Mouse (Mus musculus) left cerebral cortex, adult 11 months (tissue): ENCODE data around the gene Lexm.

ENCODE experiments used
- DNase-seq: peaks from one replicate; pipeline ENCODE4 v3.0.0; 2022; ENCODE audit warnings: low spot score

Gene Lexm

GRCm38 (mm10) chr4:106581865-106582204 lies 35.2 kb downstream of the Lexm start:
- no peak for DNase-seq

GRCm38 (mm10) chr4:106581176-106581864 lies 35.7 kb downstream of the Lexm start:
- no peak for DNase-seq

- no peak for DNase-seq
These were observed 39.5 kb downstream of the Lexm start for GRCm38 (mm10) chr4:106577511-106577910.

GRCm38 (mm10) chr4:106575022-106575421 lies 42.0 kb downstream of the Lexm start:
- DNase-seq, result no peak

DNA sequence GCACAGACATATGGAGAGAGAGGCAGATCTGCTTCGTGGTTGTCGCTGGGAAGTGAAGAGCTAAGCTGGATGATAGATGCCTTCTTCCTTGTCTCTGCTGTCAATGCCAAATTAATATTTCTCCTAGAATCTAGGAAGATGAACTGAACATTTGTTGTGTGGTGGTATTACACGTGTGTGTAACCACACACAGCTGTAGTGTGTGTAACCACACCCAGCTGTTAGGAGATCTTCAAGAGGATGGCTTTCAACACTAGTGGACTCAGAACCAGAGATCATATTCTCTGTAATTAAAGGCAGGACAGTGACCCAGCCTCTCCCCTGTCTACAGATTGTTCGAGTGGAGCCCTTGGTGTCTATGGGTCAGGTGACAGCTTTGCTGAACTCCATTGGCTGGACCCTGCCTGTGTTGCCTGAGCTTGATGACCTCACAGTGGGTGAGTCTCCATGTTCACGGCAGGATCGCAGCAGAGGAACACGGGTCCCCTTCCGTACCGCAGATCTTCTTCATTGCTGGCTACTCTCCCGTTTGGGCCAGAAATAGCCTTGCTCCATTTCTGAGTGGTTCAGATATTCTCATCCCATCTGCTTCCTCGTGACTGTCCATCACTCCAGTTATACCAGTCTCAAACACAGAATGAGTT lies 45.8 kb downstream of the Lexm start:
- DNase-seq, result no peak

- DNase-seq, result no peak
These were observed 47.4 kb downstream of the Lexm start for GRCm38 (mm10) chr4:106569680-106570079.

- DNase-seq, result no peak
These were observed 52.9 kb downstream of the Lexm start for GRCm38 (mm10) chr4:106564161-106564560.

GRCm38 (mm10) chr4:106562837-106563790 lies 53.9 kb downstream of the Lexm start:
- DNase-seq, result no peak

DNA sequence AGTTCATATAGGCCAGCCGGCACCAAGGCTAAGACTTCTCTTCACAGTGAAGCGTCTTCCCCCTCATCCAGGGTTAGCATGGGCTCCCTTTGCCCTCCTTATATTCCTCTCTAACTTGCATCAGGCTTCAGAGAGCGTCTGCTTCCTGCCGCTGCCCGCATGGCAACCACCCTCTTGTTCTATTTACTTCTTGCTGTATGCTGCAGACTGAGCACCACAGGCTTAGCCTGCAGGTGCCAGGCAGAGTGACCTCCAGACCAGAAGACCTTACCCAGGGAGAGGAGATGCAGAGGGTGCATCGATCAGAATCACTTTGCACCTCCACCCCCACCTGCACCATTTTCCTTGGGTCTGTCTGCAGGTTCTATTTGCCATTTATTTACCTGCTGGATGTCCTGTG lies 55.0 kb downstream of the Lexm start:
- DNase-seq, result no peak

DNA sequence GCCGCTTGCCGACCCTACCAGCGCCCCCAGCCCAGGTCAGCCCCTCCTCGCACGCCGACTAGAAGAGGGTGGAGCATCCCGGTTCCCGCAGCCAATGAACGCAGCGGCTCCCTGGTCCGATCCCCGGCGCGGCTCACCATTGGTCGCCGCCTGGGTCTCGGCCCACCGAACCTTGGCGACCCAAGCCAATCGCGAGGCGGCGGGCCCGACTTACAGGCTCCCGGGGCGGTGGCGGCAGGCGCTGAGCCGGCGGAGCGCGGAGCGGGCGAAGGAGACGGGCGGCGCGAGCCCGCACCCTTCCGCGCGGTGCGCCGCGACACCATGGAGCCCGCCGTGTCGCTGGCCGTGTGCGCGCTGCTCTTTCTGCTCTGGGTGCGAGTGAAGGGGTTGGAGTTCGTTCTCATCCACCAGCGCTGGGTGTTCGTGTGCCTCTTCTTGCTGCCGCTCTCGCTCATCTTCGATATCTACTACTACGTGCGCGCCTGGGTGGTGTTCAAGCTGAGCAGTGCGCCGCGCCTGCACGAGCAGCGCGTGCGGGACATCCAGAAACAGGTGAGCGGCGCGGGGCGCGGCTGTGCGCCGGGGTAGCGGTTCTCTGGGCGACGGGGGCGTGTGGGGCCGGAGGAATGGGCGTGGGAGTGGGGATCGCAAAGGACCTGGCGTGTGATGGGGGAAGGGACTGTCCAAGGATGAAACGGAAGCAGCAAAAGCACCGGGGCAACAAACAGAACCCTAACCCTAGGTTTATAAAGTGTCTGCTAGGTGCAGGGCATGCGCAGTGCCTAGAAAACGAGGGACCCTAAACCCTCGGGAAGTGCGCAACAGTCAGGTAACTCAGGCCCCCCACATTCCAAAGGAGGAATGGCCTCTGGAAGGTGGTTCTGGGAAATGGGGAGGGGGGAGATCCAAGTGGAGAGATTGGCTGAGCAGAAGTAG lies 55.9 kb downstream of the Lexm start, which contains the start of gene Dhcr24:
Gene Dhcr24, plus strand, starts transcription at position 193 of the 936 bp plus-strand sequence.
- DNase-seq, result peak; percentile 91

- DNase-seq, result no peak
These were observed 56.7 kb downstream of the Lexm start for GRCm38 (mm10) chr4:106560213-106560845.

DNA sequence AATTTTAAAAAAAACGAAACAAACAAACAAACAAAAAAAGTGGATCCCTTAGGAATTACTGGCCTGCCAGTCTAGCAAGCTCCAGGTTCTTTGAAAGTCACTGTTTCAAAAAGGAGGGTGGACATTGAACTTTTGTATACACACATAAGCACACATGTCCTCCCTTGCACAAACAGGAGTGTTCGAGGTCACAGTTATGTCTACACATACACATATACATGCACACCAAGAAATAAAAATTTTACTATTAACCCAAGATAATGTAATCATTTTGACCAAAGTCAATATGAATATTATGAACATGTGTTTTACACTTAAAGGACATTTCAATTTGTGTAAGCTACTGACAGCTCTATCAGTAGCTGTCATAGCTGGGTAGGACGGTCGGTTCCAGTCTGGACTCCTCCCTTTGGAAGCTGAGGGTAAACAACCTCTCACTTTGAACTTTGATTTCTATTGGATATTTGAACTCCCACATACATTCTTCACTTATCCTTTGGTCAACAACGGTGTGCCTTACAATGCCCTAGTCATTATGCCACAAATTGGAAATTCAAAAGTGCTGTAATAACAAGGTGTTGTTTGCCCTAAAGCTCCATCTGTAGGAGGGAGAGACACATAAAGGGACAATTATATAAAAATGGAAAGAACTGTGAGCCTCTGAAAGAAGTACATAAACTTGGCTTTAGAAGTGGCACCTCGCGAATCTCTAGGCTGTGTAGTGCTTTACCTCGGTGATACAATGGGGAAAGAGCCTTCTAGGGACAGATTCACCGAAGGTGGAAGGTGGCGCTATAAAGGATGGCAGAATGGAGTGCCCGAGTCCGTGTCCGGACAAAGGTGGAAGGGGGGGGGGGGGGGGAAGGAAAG lies 57.5 kb downstream of the Lexm start:
- DNase-seq, result no peak

GRCm38 (mm10) chr4:106557978-106558377 lies 59.1 kb downstream of the Lexm start:
- no peak for DNase-seq

DNA sequence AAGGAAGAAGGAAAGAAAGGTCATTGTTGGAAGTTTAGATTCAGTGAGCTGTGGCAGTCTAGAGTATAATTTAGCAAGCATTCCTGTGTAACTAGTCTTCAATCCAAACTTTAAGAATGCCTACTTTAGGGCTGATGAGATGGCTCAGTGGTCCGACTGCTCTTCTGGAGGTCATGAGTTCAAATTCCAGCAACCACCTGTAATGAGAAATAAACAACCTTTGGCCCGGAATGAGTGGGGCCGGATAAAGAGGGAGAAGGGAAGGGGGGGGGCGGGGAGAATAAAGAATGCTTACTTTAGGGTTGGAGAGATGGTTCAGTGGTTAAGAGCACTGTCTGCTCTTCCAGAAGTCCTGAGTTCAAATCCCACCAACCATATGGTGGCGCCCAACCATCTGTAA lies 59.8 kb downstream of the Lexm start:
- DNase-seq, result no peak

GRCm38 (mm10) chr4:106550516-106551166 lies 66.4 kb downstream of the Lexm start:
- DNase-seq, result no peak

GRCm38 (mm10) chr4:106548113-106548512 lies 68.9 kb downstream of the Lexm start:
- no peak for DNase-seq

DNA sequence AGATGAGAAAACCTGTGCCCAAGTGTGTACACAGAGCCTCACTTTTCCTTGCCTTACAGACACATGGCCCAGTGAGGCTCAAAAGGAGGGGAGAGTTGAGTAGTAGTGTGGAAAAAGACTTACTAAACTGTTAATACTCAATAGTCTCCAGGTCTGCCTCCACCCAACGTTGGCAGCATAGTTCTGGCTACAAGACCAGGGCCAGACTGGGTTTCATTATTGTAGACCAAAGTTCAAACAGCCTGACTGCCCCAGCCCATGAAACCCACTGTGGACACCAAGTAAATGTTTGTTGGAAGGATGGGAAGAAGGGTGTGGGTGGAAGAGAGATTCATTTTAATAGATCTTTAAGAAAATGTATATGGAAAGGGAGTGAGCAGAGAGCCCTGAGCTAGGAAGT lies 70.1 kb downstream of the Lexm start:
- no peak for DNase-seq

- no peak for DNase-seq
These were observed 71.1 kb downstream of the Lexm start for GRCm38 (mm10) chr4:106545817-106546373.

- DNase-seq, result no peak
These were observed 74.8 kb downstream of the Lexm start for GRCm38 (mm10) chr4:106542211-106542610.
